Mouse (Mus musculus) CH12.LX (cell line): ENCODE results near the gene Rnase12. TPM values are rescaled to one million over a fixed set of nuclear protein-coding genes. Genes with fewer than 3 reads are reported as not detected.

ENCODE experiments used
- DNase-seq: peaks from one replicate; pipeline ENCODE4 v3.0.0-alpha.2; 2013; ENCODE audit errors: extremely low read depth
- H3K27ac ChIP-seq: 2 replicates; pipeline ENCODE4 v1.5.1; 2012; ENCODE audit warnings: low read depth, mild to moderate bottlenecking, control low read depth, moderate library complexity; ENCODE audit not compliant: insufficient read depth
- H3K27me3 ChIP-seq: replicated peaks from 2 replicates; pipeline ENCODE3; 2012; ENCODE audit warnings: inconsistent platforms
- H3K36me3 ChIP-seq, 2 experiments: replicated peaks in 1 of 2; 2 replicates each; pipeline versions ENCODE3 to v1.6.1; 2012; ENCODE audit warnings: inconsistent platforms in 1 of 2, low read length in 1 of 2, mild to moderate bottlenecking in 1 of 2, mixed read lengths in 1 of 2, moderate library complexity in 1 of 2; ENCODE audit not compliant: control insufficient read depth in 1 of 2, insufficient read depth in 1 of 2
- H3K4me1 ChIP-seq, 2 experiments: 2 replicates each; pipeline ENCODE4 v1.6.1; 2012; ENCODE audit warnings: inconsistent platforms in 1 of 2, moderate library complexity in 1 of 2; ENCODE audit not compliant: insufficient read depth in 2 of 2, control insufficient read depth in 1 of 2
- H3K4me2 ChIP-seq: 2 replicates; pipeline ENCODE4 v1.6.1; 2012; ENCODE audit warnings: low read depth, mild to moderate bottlenecking, control low read depth; ENCODE audit not compliant: poor library complexity, insufficient read depth, severe bottlenecking
- H3K4me3 ChIP-seq, 3 experiments: fragments of 150-350 bp in 1 of 3; sonication (generic) in 1 of 3; replicated peaks in 1 of 3; 2 replicates each; pipeline versions ENCODE3 to v1.5.1; 2011 to 2012; ENCODE audit warnings: low read depth in 2 of 3, low read length in 2 of 3, mild to moderate bottlenecking in 2 of 3, moderate library complexity in 2 of 3, control low read depth in 1 of 3, improper control_type of control experiment in 1 of 3, inconsistent platforms in 1 of 3, mixed read lengths in 1 of 3; ENCODE audit not compliant: poor library complexity in 1 of 3
- H3K79me2 ChIP-seq: replicated peaks from 2 replicates; pipeline ENCODE4 v1.6.1; 2012; ENCODE audit warnings: mild to moderate bottlenecking, moderate library complexity; ENCODE audit not compliant: control insufficient read depth, poor library complexity, insufficient read depth, severe bottlenecking; ENCODE audit errors: extremely low read depth
- H3K9ac ChIP-seq: 2 replicates; pipeline ENCODE4 v1.6.1; 2012; ENCODE audit warnings: low read depth, mild to moderate bottlenecking, control low read depth, moderate library complexity; ENCODE audit not compliant: insufficient read depth
- H3K9me3 ChIP-seq: replicated peaks from 2 replicates; pipeline ENCODE3; 2012; ENCODE audit warnings: low read length, inconsistent platforms, mixed read lengths
- BHLHE40 ChIP-seq: IDR thresholded peaks from 2 replicates; pipeline ENCODE4 v1.6.1; 2011; ENCODE audit warnings: mild to moderate bottlenecking, low read depth, low read length, improper control_type of control experiment
- CHD1 ChIP-seq: IDR thresholded peaks from 2 replicates; pipeline ENCODE4 v1.6.1; 2012; ENCODE audit warnings: low read depth, low read length, improper control_type of control experiment, inconsistent platforms
- CHD2 ChIP-seq: IDR thresholded peaks from 2 replicates; pipeline ENCODE4 v1.6.1; 2011; ENCODE audit warnings: low read length, improper control_type of control experiment
- CTCF ChIP-seq, 2 experiments: IDR thresholded peaks in 1 of 2; conservative IDR thresholded peaks in 1 of 2; 2 replicates each; pipeline ENCODE4 v1.5.1; 2011 to 2012; ENCODE audit warnings: low read depth in 2 of 2, low read length in 2 of 2, improper control_type of control experiment in 1 of 2, inconsistent platforms in 1 of 2, mild to moderate bottlenecking in 1 of 2, moderate library complexity in 1 of 2
- ELF1 ChIP-seq: IDR thresholded peaks from 2 replicates; pipeline ENCODE4 v1.6.1; 2014; ENCODE audit warnings: low read depth, mild to moderate bottlenecking, inconsistent platforms, low read length, improper control_type of control experiment
- EP300 ChIP-seq: IDR thresholded peaks from 2 replicates; pipeline ENCODE4 v1.6.1; 2011; ENCODE audit warnings: low read length, improper control_type of control experiment
- HCFC1 ChIP-seq: IDR thresholded peaks from 2 replicates; pipeline ENCODE4 v1.6.1; 2012; ENCODE audit warnings: low read depth, mild to moderate bottlenecking, inconsistent platforms, low read length, improper control_type of control experiment
- IRF4 ChIP-seq: IDR thresholded peaks from 2 replicates; pipeline ENCODE4 v1.6.1; 2014; ENCODE audit warnings: low read depth, mild to moderate bottlenecking, inconsistent platforms, low read length, improper control_type of control experiment
- JUN ChIP-seq: IDR thresholded peaks from 2 replicates; pipeline ENCODE4 v1.6.1; 2011; ENCODE audit warnings: low read depth, mild to moderate bottlenecking, low read length, improper control_type of control experiment, moderate library complexity; ENCODE audit not compliant: insufficient read depth
- KAT2A ChIP-seq: IDR thresholded peaks from 2 replicates; pipeline ENCODE4 v1.6.1; 2012; ENCODE audit warnings: low read length, improper control_type of control experiment, inconsistent platforms; ENCODE audit not compliant: insufficient replicate concordance
- MAFK ChIP-seq: IDR thresholded peaks from 2 replicates; pipeline ENCODE4 v1.6.1; 2011; ENCODE audit warnings: low read length, improper control_type of control experiment; ENCODE audit not compliant: insufficient replicate concordance
- MAX ChIP-seq: IDR thresholded peaks from 2 replicates; pipeline ENCODE4 v1.6.1; 2011; ENCODE audit warnings: low read length, improper control_type of control experiment
- MAZ ChIP-seq: IDR thresholded peaks from 2 replicates; pipeline ENCODE4 v1.6.1; 2012; ENCODE audit warnings: low read depth, mild to moderate bottlenecking, inconsistent platforms, low read length, improper control_type of control experiment, moderate library complexity
- MXI1 ChIP-seq: IDR thresholded peaks from 2 replicates; pipeline ENCODE4 v1.6.1; 2011; ENCODE audit warnings: mild to moderate bottlenecking, low read depth, low read length, improper control_type of control experiment
- MYC ChIP-seq: IDR thresholded peaks from 2 replicates; pipeline ENCODE4 v1.6.1; 2011; ENCODE audit warnings: low read depth, mild to moderate bottlenecking, improper control_type of control experiment, low read length
- NRF1 ChIP-seq: IDR thresholded peaks from 2 replicates; pipeline ENCODE4 v1.6.1; 2014; ENCODE audit warnings: low read depth, mild to moderate bottlenecking, inconsistent platforms, low read length, improper control_type of control experiment, moderate library complexity
- POLR2A ChIP-seq: IDR thresholded peaks from 2 replicates; pipeline ENCODE4 v1.6.1; 2011; ENCODE audit warnings: low read depth, mild to moderate bottlenecking, improper control_type of control experiment, low read length
- POLR2AphosphoS2 ChIP-seq: IDR thresholded peaks from 2 replicates; pipeline ENCODE4 v1.6.1; 2011; ENCODE audit warnings: low read depth, low read length, improper control_type of control experiment
- RCOR1 ChIP-seq: conservative IDR thresholded peaks from 2 replicates; pipeline ENCODE4 v1.6.1; 2012; ENCODE audit warnings: low read depth, mild to moderate bottlenecking, inconsistent platforms, low read length, improper control_type of control experiment
- SIN3A ChIP-seq: IDR thresholded peaks from 2 replicates; pipeline ENCODE4 v1.6.1; 2012; ENCODE audit warnings: low read length, improper control_type of control experiment, inconsistent platforms
- SMC3 ChIP-seq: IDR thresholded peaks from 2 replicates; pipeline ENCODE4 v1.6.1; 2011; ENCODE audit warnings: low read depth, low read length, improper control_type of control experiment
- TCF12 ChIP-seq: IDR thresholded peaks from 2 replicates; pipeline ENCODE4 v1.6.1; 2014; ENCODE audit warnings: low read depth, mild to moderate bottlenecking, inconsistent platforms, low read length, improper control_type of control experiment
- UBTF ChIP-seq: IDR thresholded peaks from 2 replicates; pipeline ENCODE4 v1.6.1; 2012; ENCODE audit warnings: low read depth, mild to moderate bottlenecking, inconsistent platforms, low read length, improper control_type of control experiment, moderate library complexity
- USF2 ChIP-seq: conservative IDR thresholded peaks from 2 replicates; pipeline ENCODE4 v1.6.1; 2011; ENCODE audit warnings: low read depth, low read length, improper control_type of control experiment
- ZKSCAN1 ChIP-seq: IDR thresholded peaks from 2 replicates; pipeline ENCODE4 v1.6.1; 2012; ENCODE audit warnings: low read depth, inconsistent platforms, low read length, improper control_type of control experiment, borderline replicate concordance
- ZMIZ1 ChIP-seq: IDR thresholded peaks from 2 replicates; pipeline ENCODE4 v1.6.1; 2012; ENCODE audit warnings: low read depth, mild to moderate bottlenecking, inconsistent platforms, low read length, improper control_type of control experiment
- ZNF384 ChIP-seq: IDR thresholded peaks from 2 replicates; pipeline ENCODE4 v1.6.1; 2012; ENCODE audit warnings: low read depth, low read length, improper control_type of control experiment, inconsistent platforms
- dilution Hi-C: fragments of 300-500 bp; cut with MboI; formaldehyde crosslinking; loops from 2 replicates; pipeline ENCODE4 v1.14.3; 2020; ENCODE audit warnings: low sequenced_read_pairs; ENCODE audit not compliant: extremely low pct_unique_long_range_greater_than_20kb, extremely low pct_ligation_motif_present
- in situ Hi-C: fragments of 300-500 bp; cut with MboI; formaldehyde crosslinking; loops from 3 replicates; pipeline ENCODE4 v1.14.3; 2019; ENCODE audit warnings: low sequenced_read_pairs, low pct_ligation_motif_present, low pct_unique_long_range_greater_than_20kb, mixed read lengths
- polyA plus RNA-seq: library from polyadenylated mRNA; unstranded; fragments of >175 nt; gene quantifications from 2 replicates; pipeline ENCODE4 v1.2.1, GENCODE M21; 2012; ENCODE audit warnings: low read depth; ENCODE audit not compliant: insufficient read length
- total RNA-seq, 2 experiments: library from RNA; depleted of rRNA; stranded (reverse); fragments of 300-350 nt in 1 of 2; fragments of >200 nt in 1 of 2; gene quantifications; 2 replicates each; pipeline ENCODE4 v1.2.3; 2012 to 2014

Rnase12 gene
- total and polyA plus RNA-seq, 3 experiments: 0.38 TPM; not detected in 2

GRCm38 (mm10) chr14:51060761-51061160 lies 3.3 kb upstream of the Rnase12 start:
- TF ChIP-seq BHLHE40 (no peak), MAX (no peak), MAFK (no peak), POLR2AphosphoS2 (no peak), EP300 (no peak), TCF12 (no peak), USF2 (no peak), SIN3A (no peak), MYC (no peak), POLR2A (no peak), CTCF (conservative IDR thresholded peaks at IDR 0.05 in 1 of 2, IDR thresholded peaks at IDR 0.05 in 1 of 2; ENCODE audit: low read depth in 2 of 2, low read length in 2 of 2) (no peak), RCOR1 (no peak), MAZ (no peak), CHD1 (no peak), ELF1 (no peak), HCFC1 (no peak), ZNF384 (no peak), JUN (no peak), IRF4 (no peak)
- Histone ChIP-seq H3K27ac (no peak overlapping the region), H3K9me3 (no peaks in the 10 kb centered on the region), H3K4me3 (no peak overlapping the region), H3K79me2 (no peaks in the 10 kb centered on the region), H3K4me1 (peaks cover 0 to 17% of the 10 kb centered on the region in 2 experiments; a peak in 3 of 4 replicates), H3K36me3 (no peaks in the 10 kb centered on the region), H3K4me2 (no peak overlapping the region), H3K27me3 (no peaks in the 10 kb centered on the region), H3K9ac (no peak overlapping the region)
- in situ Hi-C loops: loop anchor here (5.0 to 10.0 kb wide), 3 partner anchors 38 to 256 kb away; partner anchors contain the start of genes Ccnb1ip1, Parp2, Pip4p1 and Pnp
- dilution Hi-C loops: no loop called here
- no peak for DNase-seq

- Histone ChIP-seq H3K4me2 (no peak overlapping the region), H3K4me3 (no peak overlapping the region), H3K36me3 (no peaks in the 10 kb centered on the region), H3K79me2 (no peaks in the 10 kb centered on the region), H3K27ac (no peak overlapping the region), H3K9me3 (no peaks in the 10 kb centered on the region), H3K27me3 (no peaks in the 10 kb centered on the region), H3K4me1 (peaks cover 0 to 10% of the 10 kb centered on the region in 2 experiments; a peak in 3 of 4 replicates), H3K9ac (no peak overlapping the region)
- no peak for DNase-seq
- in situ Hi-C loops (no loop called here), dilution Hi-C loops (no loop called here)
- TF ChIP-seq MAX: no peak
- TF ChIP-seq SMC3: no peak
- TF ChIP-seq ZKSCAN1: no peak
- no peak for TF ChIP-seq MXI1
- no peak for TF ChIP-seq NRF1
- no peak for TF ChIP-seq UBTF
- no peak for TF ChIP-seq ZNF384
- no peak for TF ChIP-seq TCF12
- no peak for TF ChIP-seq KAT2A
- TF ChIP-seq ZMIZ1: no peak
- TF ChIP-seq CHD2: no peak
- no peak for TF ChIP-seq USF2
- no peak for TF ChIP-seq POLR2A
Observed at GRCm38 (mm10) chr14:51054243-51055237, 2.9 kb downstream of the Rnase12 start.
